In the genomic region with DNA sequence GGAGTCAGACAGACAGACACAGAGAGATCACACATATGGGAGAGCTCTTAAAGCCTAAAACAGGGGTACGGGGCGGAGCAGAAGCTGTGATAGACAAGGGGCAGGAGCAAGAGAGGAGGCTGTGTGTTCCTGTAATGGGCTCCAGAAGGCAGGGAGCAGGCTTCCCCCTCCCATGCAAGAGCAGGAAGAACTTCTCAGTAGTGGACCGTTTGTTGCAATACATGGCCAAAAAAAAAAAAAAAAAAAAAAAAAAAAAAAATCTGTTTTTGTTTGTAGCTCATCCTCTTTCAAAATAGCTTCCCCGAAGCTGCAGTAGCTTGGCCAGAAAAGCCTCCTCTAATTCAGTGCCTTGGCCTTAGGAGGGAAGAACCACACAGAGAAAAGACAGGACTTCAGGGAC, we compare ENCODE assay signal across 12 mouse cellular contexts. TPM values are rescaled to one million over a fixed set of nuclear protein-coding genes. Genes with fewer than 3 reads are reported as not detected.
DNase-seq lines count a peak whose midpoint lies in the region; ATAC-seq and TF ChIP-seq lines count a peak whose summit lies in the region.
"Had no signal": no experiment of that assay in that cellular context is flagged by ENCODE, and none has a peak within 500 bp of the region (broad histone marks: within the 10 kb centered on the region; RNA-seq: fewer than 3 reads in every experiment).

No protein-coding gene starts in this region.

- TF ChIP-seq EP300 in MEL (IDR thresholded peaks at IDR 0.05; ENCODE audit: low read depth in 1 of 2, low read length in 2 of 2) = no peak

- no peak overlapping the region for H3K27ac ChIP-seq in MEL (ENCODE audit: control insufficient read depth, low read depth, low read length)
- no peak overlapping the region for H3K27ac ChIP-seq in brown adipose tissue, adult 24 weeks (replicated peaks; ENCODE audit: low read depth, low read length)
- H3K27ac ChIP-seq: hindbrain, postnatal 0 days had no signal

- H3K4me1 ChIP-seq in MEL (ENCODE audit: control insufficient read depth in 1 of 2, insufficient read depth in 2 of 2, low read length in 2 of 2) = peaks cover 4 to 33% of the 10 kb centered on the region in 2 experiments
- no peaks in the 10 kb centered on the region; the same call in 1 of the 2 replicates for H3K4me1 ChIP-seq in brown adipose tissue, adult 24 weeks (ENCODE audit: control insufficient read depth, insufficient read depth, insufficient read length, low read length)

- H3K79me2 ChIP-seq in MEL (ENCODE audit: control insufficient read depth, insufficient read depth, low read length, poor library complexity) = no peaks in the 10 kb centered on the region; the same call in 1 of the 2 replicates

- no peaks in the 10 kb centered on the region for H3K9me3 ChIP-seq in MEL (replicated peaks; ENCODE audit: insufficient read depth, low read length)

- no peak for TF ChIP-seq CTCF in MEL (IDR thresholded peaks at IDR 0.05 in 2 of 3, conservative IDR thresholded peaks at IDR 0.05 in 1 of 3; ENCODE audit: control insufficient read depth in 1 of 3, insufficient read depth in 1 of 3, low read depth in 2 of 3, low read length in 3 of 3, poor library complexity in 1 of 3, severe bottlenecking in 1 of 3)

- no peak for TF ChIP-seq POLR2A in MEL (IDR thresholded peaks at IDR 0.05; ENCODE audit: control insufficient read depth in 1 of 2, insufficient read depth in 1 of 2, low read depth in 1 of 2, low read length in 2 of 2, poor library complexity in 1 of 2)

- DNase-seq in kidney, postnatal 10 days = peak; percentile 29
- no peak for DNase-seq in kidney, adult 9 months
- DNase-seq in MEL (ENCODE audit: low read depth, low spot score) = no peak
- no peak for DNase-seq in testis, postnatal 14 days (ENCODE audit: low spot score)
- DNase-seq in frontal cortex, postnatal 25 days (ENCODE audit: low spot score in 2 of 2) = no peak
- DNase-seq: cerebellum, adult 8-10 months; left cerebral cortex, postnatal 4 days; right cerebral cortex, postnatal 14 days; thymus, postnatal 25 days had no signal

- H3K9ac ChIP-seq in MEL (ENCODE audit: control insufficient read depth, low read depth, low read length, poor library complexity, severe bottlenecking) = no peak overlapping the region

- H3K4me3 ChIP-seq in MEL (ENCODE audit: control insufficient read depth in 1 of 2, insufficient read depth in 1 of 2, low read depth in 2 of 2, low read length in 2 of 2) = no peak overlapping the region
- 0 out of 2 replicates have a peak overlapping the region, but pooled peaks have one; percentile 7 for H3K4me3 ChIP-seq in brown adipose tissue, adult 24 weeks (ENCODE audit: insufficient read depth, low read depth, low read length)

- no peaks in the 10 kb centered on the region for H3K27me3 ChIP-seq in MEL (ENCODE audit: control insufficient read depth in 1 of 2, insufficient read depth in 2 of 2, low read length in 2 of 2)

- no peak for TF ChIP-seq RAD21 in MEL (IDR thresholded peaks at IDR 0.05; ENCODE audit: low read depth, low read length)

- peak; percentile 66 for ATAC-seq in megakaryocyte progenitor cell, adult 5-6 weeks (replicated peaks; ENCODE audit: poor library complexity)
- ATAC-seq: hindbrain, postnatal 0 days had no signal

- peaks cover 0 to 6% of the 10 kb centered on the region in 2 experiments; a peak in 2 of 4 replicates for H3K36me3 ChIP-seq in MEL (ENCODE audit: control insufficient read depth in 1 of 2, insufficient read depth in 2 of 2, low read length in 2 of 2)

TF ChIP-seq in MEL, 35 proteins besides CTCF, POLR2A, EP300 and RAD21:
- TF ChIP-seq ELF1 (IDR thresholded peaks at IDR 0.05; ENCODE audit: low read depth, low read length) = no peak
- TF ChIP-seq RCOR1 (IDR thresholded peaks at IDR 0.05; ENCODE audit: low read depth, low read length) = no peak
- no peak for TF ChIP-seq E2F4 (IDR thresholded peaks at IDR 0.05; ENCODE audit: borderline replicate concordance, low read depth, low read length)
- 0 out of 2 replicates have a peak, but pooled peaks have one; percentile 7 for TF ChIP-seq ZNF384 (IDR thresholded peaks at IDR 0.05; ENCODE audit: low read depth, low read length)
- TF ChIP-seq TCF12 (IDR thresholded peaks at IDR 0.05; ENCODE audit: low read depth, low read length) = no peak
- TF ChIP-seq ETS1 (IDR thresholded peaks at IDR 0.05; ENCODE audit: low read depth, low read length) = no peak
- TF ChIP-seq NRF1 (IDR thresholded peaks at IDR 0.05; ENCODE audit: insufficient read depth, low read depth, low read length, poor library complexity, severe bottlenecking) = no peak

RNA-seq across cellular contexts. Expression of gene Nfam1, which starts 2.2 kb away (rescaled TPM):
- total RNA-seq in MEL (2012; rRNA removed) = 4.8 and 7.4 TPM in 2 replicates
- polyA plus RNA-seq in MEL (2012; ENCODE audit: insufficient read depth in 1 of 2, insufficient read length in 2 of 2, low read depth in 1 of 2, low replicate concordance in 2 of 2, missing spikeins in 1 of 2) = 10 to 100 TPM in 1 of 2 experiments, not detected in 1; 10.5 TPM
- polyA plus RNA-seq in brown adipose tissue, adult 24 weeks (2012; ENCODE audit: insufficient read depth, insufficient read length, missing spikeins) = 1.9 and 2.1 TPM in 2 replicates
- total RNA-seq in megakaryocyte progenitor cell, adult 5-6 weeks (2015) = 40.9 and 43.6 TPM in 2 replicates
- total RNA-seq in megakaryocyte progenitor cell, adult 5-6 weeks (2017) = 45.3 and 53.5 TPM in 2 replicates

RNA-seq across cellular contexts. Expression of gene Tcf20, which starts 43.2 kb away (rescaled TPM):
- 84.9 and 91.8 TPM in 2 replicates for total RNA-seq in MEL (2012; rRNA removed)
- polyA plus RNA-seq in MEL (2012; ENCODE audit: insufficient read depth in 1 of 2, insufficient read length in 2 of 2, low read depth in 1 of 2, low replicate concordance in 2 of 2, missing spikeins in 1 of 2) = 10 to 100 TPM; 34.7 to 92.0 TPM
- polyA plus RNA-seq in brown adipose tissue, adult 24 weeks (2012; ENCODE audit: insufficient read depth, insufficient read length, missing spikeins) = 15.4 and 18.2 TPM in 2 replicates
- total RNA-seq in megakaryocyte progenitor cell, adult 5-6 weeks (2015) = 45.1 and 48.5 TPM in 2 replicates
- 76.8 and 83.1 TPM in 2 replicates for total RNA-seq in megakaryocyte progenitor cell, adult 5-6 weeks (2017)

RNA-seq across cellular contexts. Expression of gene Serhl, which starts 58.4 kb away (rescaled TPM):
- total RNA-seq in MEL (2012; rRNA removed) = 19.5 and 19.6 TPM in 2 replicates
- 10 to 100 TPM in 1 of 2 experiments, not detected in 1; 57.3 TPM for polyA plus RNA-seq in MEL (2012; ENCODE audit: insufficient read depth in 1 of 2, insufficient read length in 2 of 2, low read depth in 1 of 2, low replicate concordance in 2 of 2, missing spikeins in 1 of 2)
- polyA plus RNA-seq in brown adipose tissue, adult 24 weeks (2012; ENCODE audit: insufficient read depth, insufficient read length, missing spikeins) = 64.9 and 91.7 TPM in 2 replicates
- 36.7 and 56.1 TPM in 2 replicates for total RNA-seq in megakaryocyte progenitor cell, adult 5-6 weeks (2015)
- 37.9 and 40.8 TPM in 2 replicates for total RNA-seq in megakaryocyte progenitor cell, adult 5-6 weeks (2017)
